Mouse (Mus musculus) B cell, adult 62 days (primary cell): ENCODE results near the gene Cmpk2. TPM values are rescaled to one million over a fixed set of nuclear protein-coding genes. Genes with fewer than 3 reads are reported as not detected.

Experiments used
- total RNA-seq: library from RNA; stranded (reverse); gene quantifications from 4 replicates; pipeline ENCODE4 v1.2.4, GENCODE M21; 2023

The Cmpk2 gene
- total RNA-seq: 9.6 to 14.2 TPM (median 11.1 TPM) in 4 replicates

GRCm38 (mm10) chr12:26469098-26470041 is at the start of gene Cmpk2:
Cmpk2 (plus strand) TSS chr12:26469204.

GRCm38 (mm10) chr12:26456028-26456698 is 12.8 kb upstream of the Cmpk2 start, which contains the start of gene Rsad2:
Rsad2 (minus strand) TSS chr12:26456452.

Other genes with a start within 250 kb of the Cmpk2 start
- gene Rnf144a, start 54.0 kb upstream of the Cmpk2 start, total RNA-seq: 78.9 to 97.0 TPM (median 81.1 TPM) in 4 replicates
- gene Rsad2, start 12.8 kb upstream of the Cmpk2 start, total RNA-seq: 1.7 to 2.4 TPM (median 2.3 TPM) in 4 replicates